Mouse (Mus musculus) cerebellum, adult (tissue): ENCODE measurements around the gene Vps8.

Experiments
- ATAC-seq: cut with Nextera tagmentation; 2 replicates; pipeline ENCODE4 v1.9.2; 2017; ENCODE audit warnings: mild to moderate bottlenecking, moderate library complexity, mixed read lengths; ENCODE audit not compliant: insufficient number of reproducible peaks, low FRiP score, low TSS enrichment

Gene Vps8

DNA sequence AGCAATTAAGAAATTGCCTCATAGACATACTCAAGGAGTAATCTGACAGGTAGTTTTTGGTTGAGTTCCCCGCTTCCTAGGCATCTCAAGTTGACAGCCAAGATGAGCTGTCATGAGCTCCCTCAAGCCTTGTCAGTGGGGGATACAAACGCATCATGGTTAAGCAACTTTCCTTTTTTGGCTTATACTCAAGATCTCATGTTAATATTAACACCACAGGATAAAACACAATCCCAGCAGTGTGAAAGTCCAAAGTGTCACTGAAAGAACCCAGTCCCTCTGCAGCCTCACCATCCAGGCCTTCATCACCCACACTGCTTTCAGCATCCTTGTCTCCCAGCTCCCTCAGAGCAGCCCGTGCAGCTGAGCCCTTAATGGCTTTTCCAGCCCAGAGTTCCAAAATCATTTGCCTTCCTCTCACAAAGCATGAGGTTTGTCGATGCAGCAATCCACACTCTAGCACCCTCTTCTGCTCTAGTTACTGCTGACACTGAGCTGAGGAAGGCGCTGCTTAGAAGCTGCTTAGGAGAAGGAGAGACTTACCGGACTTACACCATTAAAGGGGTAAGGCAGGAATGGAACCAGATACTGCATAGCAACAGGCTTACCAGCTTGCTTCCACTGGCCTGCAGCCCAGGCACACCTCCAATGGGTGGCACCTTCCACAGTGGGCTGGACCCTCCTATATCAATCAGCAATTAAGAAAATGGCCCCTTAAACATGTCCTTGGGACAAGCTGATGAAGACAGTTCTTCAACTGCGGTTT, 113.5 kb downstream of the Vps8 start:
- ATAC-seq, result no peak

DNA sequence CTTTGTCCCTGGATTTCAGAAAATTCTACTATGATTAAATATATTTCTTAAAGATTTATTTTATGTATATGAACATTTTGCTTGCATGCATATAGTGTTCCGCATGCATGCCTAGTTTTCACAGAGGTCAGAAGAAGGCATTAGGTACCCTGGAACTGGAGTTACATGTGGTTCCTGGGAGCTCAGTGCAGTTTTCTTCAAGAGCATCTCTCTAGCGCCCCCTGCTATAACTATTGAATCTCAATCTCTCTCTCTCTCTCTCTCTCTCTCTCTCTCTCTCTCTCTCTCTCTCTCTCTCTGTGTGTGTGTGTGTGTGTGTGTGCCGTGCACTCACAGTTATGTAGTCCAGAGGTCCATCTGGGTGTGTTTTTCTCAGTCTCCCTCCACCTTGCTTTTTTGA, 114.4 kb downstream of the Vps8 start:
- no peak for ATAC-seq

GRCm38 (mm10) chr16:21538889-21539288, 116.0 kb downstream of the Vps8 start:
- no peak for ATAC-seq

DNA sequence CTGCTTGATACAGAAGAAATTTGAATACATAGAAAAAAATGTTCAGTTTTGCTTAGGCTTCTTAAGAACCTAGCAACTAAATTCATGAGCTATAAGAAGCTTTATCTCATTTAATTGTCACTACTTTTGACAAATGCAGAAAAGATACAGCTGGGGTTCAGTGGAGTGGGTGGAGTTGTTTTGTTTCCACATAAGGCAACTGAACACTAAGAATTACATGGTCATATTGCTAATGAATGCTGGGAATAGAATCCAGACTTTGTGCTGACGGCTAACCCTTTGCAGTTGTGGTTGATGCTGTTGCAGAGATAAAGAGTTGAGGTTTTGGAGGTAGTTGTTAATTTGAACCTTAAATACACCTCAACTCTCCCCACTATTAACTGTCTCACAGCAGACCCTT, 119.6 kb downstream of the Vps8 start:
- no peak for ATAC-seq

- ATAC-seq, result no peak
These were observed 124.5 kb downstream of the Vps8 start for GRCm38 (mm10) chr16:21547446-21547845.

DNA sequence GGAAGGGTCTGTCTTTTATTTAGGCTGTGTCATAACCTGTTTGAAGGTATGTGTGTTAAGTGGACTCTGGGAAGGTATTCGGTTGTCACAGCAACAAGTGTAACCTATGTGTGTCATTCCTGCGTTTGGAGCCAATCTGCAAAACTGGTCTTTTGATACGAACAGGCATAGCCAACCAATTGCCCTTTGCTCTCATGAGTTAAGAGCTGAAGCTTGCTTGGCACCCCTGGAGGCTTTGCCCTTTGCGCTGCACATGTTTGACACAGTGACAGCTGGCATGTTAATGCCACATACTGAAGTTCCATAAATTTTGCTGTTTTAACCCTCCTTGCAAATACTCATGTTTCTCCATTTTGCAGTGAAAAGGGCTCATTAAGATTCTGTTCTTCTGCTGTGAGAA, 126.8 kb downstream of the Vps8 start:
- ATAC-seq, result no peak

GRCm38 (mm10) chr16:21550453-21550852, 127.5 kb downstream of the Vps8 start:
- no peak for ATAC-seq

DNA sequence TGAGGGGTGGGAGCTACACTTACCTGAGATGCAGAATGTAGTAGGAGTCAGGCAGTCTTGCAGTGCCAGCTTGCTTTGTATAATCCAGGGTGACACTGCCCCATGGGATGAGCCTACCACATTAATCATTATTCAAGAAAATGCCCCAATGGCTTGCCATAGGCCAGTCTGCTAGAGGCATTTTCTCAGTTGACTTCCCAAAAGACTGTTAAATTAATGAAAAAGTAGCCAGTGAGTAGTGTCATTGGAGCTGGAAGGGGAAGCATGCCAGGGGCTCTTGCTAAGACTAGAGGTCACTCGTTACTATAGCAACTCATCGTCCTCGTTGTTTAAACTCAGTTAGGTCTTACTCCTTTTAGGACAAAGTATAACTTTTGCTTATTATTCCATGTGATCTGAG, 130.6 kb downstream of the Vps8 start:
- no peak for ATAC-seq

- no peak for ATAC-seq
These were observed 139.8 kb downstream of the Vps8 start for GRCm38 (mm10) chr16:21562625-21563300.

GRCm38 (mm10) chr16:21563322-21563721, 140.4 kb downstream of the Vps8 start:
- no peak for ATAC-seq

DNA sequence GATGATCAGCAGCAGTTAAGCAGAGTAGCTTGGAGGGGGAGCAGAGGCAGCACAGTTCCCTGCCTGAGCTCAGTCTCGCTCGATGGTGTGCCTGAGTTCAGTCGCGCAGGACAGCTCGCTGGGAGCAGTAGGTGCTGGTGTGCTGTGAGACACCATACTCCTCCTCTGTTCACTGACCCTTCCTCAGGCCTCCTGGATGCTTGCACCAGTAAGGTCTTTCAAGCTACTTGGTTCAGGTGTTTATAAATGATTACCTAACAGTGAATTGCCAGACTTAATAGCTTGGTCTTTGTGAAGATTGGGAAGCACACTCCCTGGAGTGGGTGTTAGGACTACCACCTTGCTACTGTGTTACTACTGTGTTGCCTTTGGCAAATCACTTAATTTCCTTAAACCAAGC, 144.2 kb downstream of the Vps8 start:
- ATAC-seq, result no peak

- no peak for ATAC-seq
These were observed 147.0 kb downstream of the Vps8 start for GRCm38 (mm10) chr16:21569952-21570351.

- ATAC-seq, result no peak
These were observed 147.9 kb downstream of the Vps8 start for GRCm38 (mm10) chr16:21570786-21571185.

GRCm38 (mm10) chr16:21576000-21576420, 153.1 kb downstream of the Vps8 start:
- ATAC-seq, result no peak

GRCm38 (mm10) chr16:21589110-21589509, 166.2 kb downstream of the Vps8 start:
- ATAC-seq, result no peak

GRCm38 (mm10) chr16:21590806-21591205, 167.9 kb downstream of the Vps8 start:
- ATAC-seq, result no peak

GRCm38 (mm10) chr16:21591511-21591910, 168.6 kb downstream of the Vps8 start:
- ATAC-seq, result no peak

DNA sequence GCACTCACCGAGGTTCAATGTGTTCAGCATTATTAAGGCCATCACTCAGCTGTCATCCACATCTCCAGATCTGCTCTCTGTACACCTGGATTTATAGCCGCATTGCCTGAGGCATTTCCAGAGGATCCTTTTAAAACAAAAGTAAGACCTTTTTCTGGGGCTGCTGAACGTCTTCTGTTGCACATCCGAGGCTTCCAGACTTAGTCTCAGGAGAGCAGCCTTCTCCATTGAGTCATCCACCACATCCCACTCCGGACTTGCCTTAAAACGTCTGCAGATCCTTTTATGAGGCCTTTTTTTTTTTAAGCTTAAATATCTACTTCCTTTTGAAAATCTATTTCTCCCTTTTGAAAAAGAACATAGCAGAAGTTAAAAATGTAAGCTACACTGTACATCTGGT, 172.6 kb downstream of the Vps8 start:
- ATAC-seq, result no peak

GRCm38 (mm10) chr16:21604354-21604753, 181.4 kb downstream of the Vps8 start:
- ATAC-seq, result no peak

- no peak for ATAC-seq
These were observed 183.5 kb downstream of the Vps8 start for GRCm38 (mm10) chr16:21606249-21607020.

DNA sequence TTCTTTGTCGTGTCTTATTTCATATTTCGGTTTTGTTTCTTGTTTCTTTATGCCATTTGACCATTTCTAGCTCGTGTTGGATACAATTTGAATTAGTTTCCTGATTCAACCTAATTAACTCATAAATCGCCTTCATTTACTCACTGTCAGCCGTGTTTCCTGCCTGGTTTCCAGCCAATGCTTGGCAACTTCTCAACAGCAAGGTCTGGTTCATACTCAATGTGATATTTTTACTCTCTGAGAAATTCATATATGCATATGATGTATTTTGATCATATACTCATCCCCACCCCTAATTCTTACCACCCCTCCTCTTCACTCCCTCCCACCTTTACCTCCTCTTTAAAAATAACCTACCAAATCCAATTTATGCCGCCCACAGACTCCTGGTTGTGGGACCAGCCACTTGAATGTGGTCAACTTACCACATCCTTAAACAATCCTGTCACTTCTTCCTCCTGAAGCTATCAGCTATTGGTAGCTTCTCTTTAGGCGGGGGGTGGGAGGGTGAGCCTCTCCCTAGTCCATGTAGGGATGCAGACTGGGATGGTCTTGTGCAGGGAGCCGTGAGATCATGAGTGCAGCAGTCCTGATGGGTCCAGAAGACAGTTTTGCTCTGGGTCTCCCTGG, 184.2 kb downstream of the Vps8 start:
- no peak for ATAC-seq
